Mouse (Mus musculus) liver, adult 2 months (tissue): ENCODE data around the gene Gm43064.

Experiments used
- CTCF ChIP-seq: fragments of 200-500 bp; IDR thresholded peaks from 2 replicates; pipeline ENCODE4 v1.5.1; 2011; ENCODE audit warnings: low read depth, low read length, control low read depth
- POLR2A ChIP-seq: fragments of 200-500 bp; IDR thresholded peaks from 2 replicates; pipeline ENCODE4 v1.6.1; 2011; ENCODE audit warnings: low read length, control low read depth; ENCODE audit not compliant: insufficient read depth; ENCODE audit errors: extremely low read depth

- TF ChIP-seq CTCF, result no peak
- TF ChIP-seq POLR2A, result no peak
These were observed 65.0 kb downstream of the Gm43064 start for GRCm38 (mm10) chr3:103874329-103874728.
